Mouse (Mus musculus) olfactory bulb, adult 2 months (tissue): ENCODE measurements around the gene Cog1.

Experiments used
- CTCF ChIP-seq: fragments of 200-500 bp; IDR thresholded peaks from 2 replicates; pipeline ENCODE4 v1.5.1; 2012; ENCODE audit warnings: low read depth, mild to moderate bottlenecking, low read length, moderate library complexity; ENCODE audit not compliant: insufficient read depth
- POLR2A ChIP-seq: fragments of 200-500 bp; IDR thresholded peaks from 2 replicates; pipeline ENCODE4 v1.6.1; 2012; ENCODE audit warnings: mild to moderate bottlenecking, low read depth, low read length, moderate library complexity; ENCODE audit not compliant: insufficient read depth

- no peak for TF ChIP-seq CTCF
- TF ChIP-seq POLR2A = no peak
Measured at GRCm38 (mm10) chr11:113691851-113692250, 42.9 kb downstream of the Cog1 start.
